Mouse (Mus musculus) MEL (cell line): ENCODE results near the gene Dgke.

Experiments
- BHLHE40 ChIP-seq: IDR thresholded peaks from 2 replicates; pipeline ENCODE4 v1.6.1; 2012; ENCODE audit warnings: low read depth, mild to moderate bottlenecking, inconsistent platforms, low read length, improper control_type of control experiment, borderline replicate concordance
- CHD1 ChIP-seq: IDR thresholded peaks from 2 replicates; pipeline ENCODE4 v1.6.1; 2012; ENCODE audit warnings: low read depth, mild to moderate bottlenecking, inconsistent platforms, low read length, improper control_type of control experiment
- CTCF ChIP-seq, 3 experiments: IDR thresholded peaks in 2 of 3; conservative IDR thresholded peaks in 1 of 3; 2 replicates each; pipeline ENCODE4 v1.5.1; 2011 to 2012; ENCODE audit warnings: low read length in 3 of 3, low read depth in 2 of 3, mild to moderate bottlenecking in 2 of 3, improper control_type of control experiment in 1 of 3, inconsistent platforms in 1 of 3, mixed read lengths in 1 of 3, moderate library complexity in 1 of 3; ENCODE audit not compliant: control insufficient read depth in 1 of 3, insufficient read depth in 1 of 3, poor library complexity in 1 of 3, severe bottlenecking in 1 of 3
- EP300 ChIP-seq, 2 experiments: IDR thresholded peaks; 2 replicates each; pipeline ENCODE4 v1.6.1; 2011; ENCODE audit warnings: improper control_type of control experiment in 2 of 2, low read length in 2 of 2, low read depth in 1 of 2, mild to moderate bottlenecking in 1 of 2
- GATA1 ChIP-seq: IDR thresholded peaks from 2 replicates; pipeline ENCODE4 v1.6.1; 2011; ENCODE audit warnings: low read depth, low read length, improper control_type of control experiment
- KAT2A ChIP-seq: conservative IDR thresholded peaks from 2 replicates; pipeline ENCODE4 v1.6.1; 2012; ENCODE audit warnings: low read depth, low read length, improper control_type of control experiment, inconsistent platforms
- MXI1 ChIP-seq: IDR thresholded peaks from 2 replicates; pipeline ENCODE4 v1.6.1; 2011; ENCODE audit warnings: mild to moderate bottlenecking, low read depth, low read length, improper control_type of control experiment
- POLR2A ChIP-seq, 2 experiments: IDR thresholded peaks; 2 replicates each; pipeline ENCODE4 v1.6.1; 2011 to 2012; ENCODE audit warnings: low read length in 2 of 2, mild to moderate bottlenecking in 2 of 2, control low read depth in 1 of 2, improper control_type of control experiment in 1 of 2, low read depth in 1 of 2, moderate library complexity in 1 of 2; ENCODE audit not compliant: control insufficient read depth in 1 of 2, insufficient read depth in 1 of 2, poor library complexity in 1 of 2
- TBP ChIP-seq: IDR thresholded peaks from 2 replicates; pipeline ENCODE4 v1.8.0; 2011; ENCODE audit warnings: low read depth, low read length, improper control_type of control experiment
- UBTF ChIP-seq: IDR thresholded peaks from 2 replicates; pipeline ENCODE4 v1.6.1; 2012; ENCODE audit warnings: low read depth, mild to moderate bottlenecking, inconsistent platforms, low read length, improper control_type of control experiment, moderate library complexity, borderline replicate concordance; ENCODE audit not compliant: insufficient read depth
- ZMIZ1 ChIP-seq: IDR thresholded peaks from 2 replicates; pipeline ENCODE4 v1.6.1; 2012; ENCODE audit warnings: low read depth, mild to moderate bottlenecking, inconsistent platforms, low read length, improper control_type of control experiment, moderate library complexity
- ZNF384 ChIP-seq: IDR thresholded peaks from 2 replicates; pipeline ENCODE4 v1.6.1; 2012; ENCODE audit warnings: low read depth, mild to moderate bottlenecking, inconsistent platforms, low read length, improper control_type of control experiment

- no peak for TF ChIP-seq GATA1
- no peak for TF ChIP-seq POLR2A (IDR thresholded peaks at IDR 0.05; ENCODE audit: control insufficient read depth in 1 of 2, insufficient read depth in 1 of 2, low read depth in 1 of 2, low read length in 2 of 2, poor library complexity in 1 of 2)
- TF ChIP-seq MXI1, result no peak
- TF ChIP-seq CHD1, result no peak
- TF ChIP-seq CTCF (IDR thresholded peaks at IDR 0.05 in 2 of 3, conservative IDR thresholded peaks at IDR 0.05 in 1 of 3; ENCODE audit: control insufficient read depth in 1 of 3, insufficient read depth in 1 of 3, low read depth in 2 of 3, low read length in 3 of 3, poor library complexity in 1 of 3, severe bottlenecking in 1 of 3), result peak; percentile 96 to 97 (median 97)
- TF ChIP-seq ZMIZ1, result no peak
- no peak for TF ChIP-seq KAT2A
- TF ChIP-seq ZNF384, result peak; percentile 48
- no peak for TF ChIP-seq EP300 (IDR thresholded peaks at IDR 0.05; ENCODE audit: low read depth in 1 of 2, low read length in 2 of 2)
- no peak for TF ChIP-seq TBP
- TF ChIP-seq UBTF, result no peak
- no peak; the same call in 1 of the 2 replicates for TF ChIP-seq BHLHE40
These were observed 27.3 kb downstream of the Dgke start for GRCm38 (mm10) chr11:89039325-89039724.
